Mouse (Mus musculus): Measurements from ENCODE around the gene Fgfbp3. TPM values are rescaled to one million over a fixed set of nuclear protein-coding genes. Genes with fewer than 3 reads are reported as not detected.

The Fgfbp3 gene
- polyA plus RNA-seq, 1 experiment from 2014 or later: 3.1 TPM

GRCm38 (mm10) chr19:36918441-36919301, 744 bp downstream of the Fgfbp3 start:
- Histone ChIP-seq H3K27me3 (ENCODE audit: control insufficient read depth, insufficient read depth, low read length) (no peaks in the 10 kb centered on the region), H3K9me3 (ENCODE audit: control insufficient read depth, low read length) (no peaks in the 10 kb centered on the region), H3K27ac (replicated peaks; ENCODE audit: low read depth, low read length) (peak overlapping the region; percentile 80), H3K4me1 (ENCODE audit: control insufficient read depth, insufficient read depth, low read length) (no peaks in the 10 kb centered on the region), H3K4me2 (ENCODE audit: low read depth, severe bottlenecking) (peak overlapping the region; percentile 73), H3K9ac (ENCODE audit: low read length) (peak overlapping the region; percentile 90), H3K4me3 (ENCODE audit: low read depth, low read length) (peak overlapping the region; percentile 87), H3K36me3 (ENCODE audit: control insufficient read depth, insufficient read depth, low read length) (no peaks in the 10 kb centered on the region)
- peak; percentile 87 for ATAC-seq (ENCODE audit: insufficient number of reproducible peaks, low FRiP score, low TSS enrichment, low read depth)
- DNase-seq (ENCODE audit: low spot score): peak; percentile 87
- under 1% methylated on average over 82 of the region's 85 CpGs for WGBS

GRCm38 (mm10) chr19:36916876-36917389, 2.5 kb downstream of the Fgfbp3 start:
- ATAC-seq (ENCODE audit: insufficient number of reproducible peaks, low FRiP score, low TSS enrichment, low read depth) (no peak), DNase-seq (ENCODE audit: low spot score) (no peak)
- H3K9ac ChIP-seq (ENCODE audit: low read length): no peak overlapping the region
- no peak overlapping the region for H3K4me3 ChIP-seq (ENCODE audit: low read depth, low read length)
- H3K27me3 ChIP-seq (ENCODE audit: control insufficient read depth, insufficient read depth, low read length): no peaks in the 10 kb centered on the region
- H3K36me3 ChIP-seq (ENCODE audit: control insufficient read depth, insufficient read depth, low read length): no peaks in the 10 kb centered on the region
- WGBS: 88% methylated on average over 1 of the region's 1 CpGs
- no peak overlapping the region for H3K4me2 ChIP-seq (ENCODE audit: low read depth, severe bottlenecking)
- no peak overlapping the region for H3K27ac ChIP-seq (replicated peaks; ENCODE audit: low read depth, low read length)
- no peaks in the 10 kb centered on the region for H3K9me3 ChIP-seq (ENCODE audit: control insufficient read depth, low read length)
- no peaks in the 10 kb centered on the region for H3K4me1 ChIP-seq (ENCODE audit: control insufficient read depth, insufficient read depth, low read length)

- no peak overlapping the region for H3K27ac ChIP-seq (replicated peaks; ENCODE audit: low read depth, low read length)
- H3K4me1 ChIP-seq (ENCODE audit: control insufficient read depth, insufficient read depth, low read length): no peaks in the 10 kb centered on the region
- 86% methylated on average over 4 of the region's 4 CpGs for WGBS
These were observed 3.2 kb downstream of the Fgfbp3 start for GRCm38 (mm10) chr19:36916206-36916605.

DNA sequence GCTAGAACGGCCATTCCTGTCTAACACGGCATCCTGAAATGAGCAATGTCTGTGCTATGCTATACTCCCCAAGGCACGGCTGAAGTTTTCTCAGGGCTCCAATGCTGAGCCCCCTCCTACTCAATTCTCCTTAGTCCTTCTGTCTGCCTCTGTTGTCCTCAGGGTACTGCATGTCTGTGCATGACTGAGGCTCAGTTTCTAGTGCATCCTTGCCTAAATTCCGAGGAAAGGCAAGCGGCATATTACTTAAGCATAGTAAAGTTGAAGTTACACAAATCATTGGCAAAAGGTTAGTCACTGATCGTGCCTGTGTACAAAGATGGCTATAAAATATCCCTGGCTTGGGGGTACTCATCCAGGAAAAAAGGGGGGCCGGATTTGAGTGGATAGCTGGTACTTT, 6.4 kb downstream of the Fgfbp3 start:
- DNase-seq (ENCODE audit: low spot score) (no peak), ATAC-seq (ENCODE audit: insufficient number of reproducible peaks, low FRiP score, low TSS enrichment, low read depth) (no peak)
- WGBS: 81% methylated on average over 7 of the region's 7 CpGs
- no peaks in the 10 kb centered on the region for H3K36me3 ChIP-seq (ENCODE audit: control insufficient read depth, insufficient read depth, low read length)
- no peaks in the 10 kb centered on the region for H3K27me3 ChIP-seq (ENCODE audit: control insufficient read depth, insufficient read depth, low read length)
- H3K9me3 ChIP-seq (ENCODE audit: control insufficient read depth, low read length): no peaks in the 10 kb centered on the region
- no peak overlapping the region for H3K4me3 ChIP-seq (ENCODE audit: low read depth, low read length)
- H3K9ac ChIP-seq (ENCODE audit: low read length): no peak overlapping the region
- H3K4me2 ChIP-seq (ENCODE audit: low read depth, severe bottlenecking): no peak overlapping the region
- H3K27ac ChIP-seq (replicated peaks; ENCODE audit: low read depth, low read length): no peak overlapping the region
- H3K4me1 ChIP-seq (ENCODE audit: control insufficient read depth, insufficient read depth, low read length): no peaks in the 10 kb centered on the region

More at GRCm38 (mm10) chr19:36916206-36916605, 3.2 kb downstream of the Fgfbp3 start:
- no peak overlapping the region for H3K4me3 ChIP-seq (ENCODE audit: low read depth, low read length)
- no peaks in the 10 kb centered on the region for H3K27me3 ChIP-seq (ENCODE audit: control insufficient read depth, insufficient read depth, low read length)
- H3K9me3 ChIP-seq (ENCODE audit: control insufficient read depth, low read length): no peaks in the 10 kb centered on the region
- ATAC-seq (ENCODE audit: insufficient number of reproducible peaks, low FRiP score, low TSS enrichment, low read depth) (no peak), DNase-seq (ENCODE audit: low spot score) (no peak)
- no peak overlapping the region for H3K9ac ChIP-seq (ENCODE audit: low read length)
- H3K36me3 ChIP-seq (ENCODE audit: control insufficient read depth, insufficient read depth, low read length): no peaks in the 10 kb centered on the region
- H3K4me2 ChIP-seq (ENCODE audit: low read depth, severe bottlenecking): no peak overlapping the region

DNA sequence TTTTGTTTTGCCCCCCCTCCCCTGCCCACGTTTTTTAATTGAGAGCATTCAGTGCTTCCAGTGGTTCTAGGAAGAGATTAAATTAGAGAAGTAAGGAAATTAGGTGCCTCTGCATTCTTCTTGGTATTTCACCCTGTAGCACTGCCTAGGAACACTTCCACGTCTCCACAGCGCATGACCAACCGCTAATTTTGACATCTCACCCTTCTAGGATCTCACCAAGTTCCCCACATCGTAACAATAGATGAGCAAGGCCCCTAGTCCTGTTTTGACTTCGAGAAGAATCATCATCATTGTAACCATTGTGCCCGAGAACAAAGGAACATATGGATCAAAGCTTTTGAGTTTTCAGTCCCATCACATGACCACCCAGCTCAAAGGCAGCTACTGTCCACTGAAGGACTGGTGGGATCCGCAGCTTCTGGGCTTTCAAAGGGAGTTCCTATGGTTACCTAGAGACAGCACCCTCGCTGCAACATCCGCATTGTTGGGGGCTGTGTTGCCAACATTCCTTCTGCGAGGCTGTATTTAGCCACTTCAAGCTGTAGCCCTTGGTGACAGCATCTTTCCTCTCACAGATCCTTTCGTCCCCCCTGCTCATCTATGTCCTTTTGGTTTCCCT, 8.9 kb downstream of the Fgfbp3 start:
- Histone ChIP-seq H3K4me3 (ENCODE audit: low read depth, low read length) (no peak overlapping the region), H3K27me3 (ENCODE audit: control insufficient read depth, insufficient read depth, low read length) (no peaks in the 10 kb centered on the region), H3K27ac (replicated peaks; ENCODE audit: low read depth, low read length) (no peak overlapping the region), H3K4me2 (ENCODE audit: low read depth, severe bottlenecking) (no peak overlapping the region), H3K9me3 (ENCODE audit: control insufficient read depth, low read length) (no peaks in the 10 kb centered on the region), H3K9ac (ENCODE audit: low read length) (no peak overlapping the region), H3K36me3 (ENCODE audit: control insufficient read depth, insufficient read depth, low read length) (no peaks in the 10 kb centered on the region), H3K4me1 (ENCODE audit: control insufficient read depth, insufficient read depth, low read length) (no peaks in the 10 kb centered on the region)
- WGBS: 57% methylated on average over 12 of the region's 12 CpGs
- ATAC-seq (ENCODE audit: insufficient number of reproducible peaks, low FRiP score, low TSS enrichment, low read depth) (no peak), DNase-seq (ENCODE audit: low spot score) (no peak)

GRCm38 (mm10) chr19:36909676-36910292, 9.6 kb downstream of the Fgfbp3 start:
- no peak for ATAC-seq (ENCODE audit: insufficient number of reproducible peaks, low FRiP score, low TSS enrichment, low read depth)
- DNase-seq (ENCODE audit: low spot score): peak; percentile 84
- Histone ChIP-seq H3K9ac (ENCODE audit: low read length) (no peak overlapping the region), H3K4me2 (ENCODE audit: low read depth, severe bottlenecking) (no peak overlapping the region), H3K9me3 (ENCODE audit: control insufficient read depth, low read length) (no peaks in the 10 kb centered on the region), H3K4me3 (ENCODE audit: low read depth, low read length) (no peak overlapping the region), H3K27me3 (ENCODE audit: control insufficient read depth, insufficient read depth, low read length) (no peaks in the 10 kb centered on the region), H3K27ac (replicated peaks; ENCODE audit: low read depth, low read length) (no peak overlapping the region), H3K36me3 (ENCODE audit: control insufficient read depth, insufficient read depth, low read length) (no peaks in the 10 kb centered on the region), H3K4me1 (ENCODE audit: control insufficient read depth, insufficient read depth, low read length) (no peaks in the 10 kb centered on the region)
- WGBS: 25% methylated on average over 9 of the region's 9 CpGs

- WGBS: 79% methylated on average over 3 of the region's 3 CpGs
- Histone ChIP-seq H3K27ac (replicated peaks; ENCODE audit: low read depth, low read length) (no peak overlapping the region), H3K9ac (ENCODE audit: low read length) (no peak overlapping the region), H3K4me1 (ENCODE audit: control insufficient read depth, insufficient read depth, low read length) (no peaks in the 10 kb centered on the region), H3K4me2 (ENCODE audit: low read depth, severe bottlenecking) (no peak overlapping the region), H3K4me3 (ENCODE audit: low read depth, low read length) (no peak overlapping the region), H3K9me3 (ENCODE audit: control insufficient read depth, low read length) (no peaks in the 10 kb centered on the region), H3K36me3 (ENCODE audit: control insufficient read depth, insufficient read depth, low read length) (no peaks in the 10 kb centered on the region), H3K27me3 (ENCODE audit: control insufficient read depth, insufficient read depth, low read length) (no peaks in the 10 kb centered on the region)
- DNase-seq (ENCODE audit: low spot score) (no peak), ATAC-seq (ENCODE audit: insufficient number of reproducible peaks, low FRiP score, low TSS enrichment, low read depth) (no peak)
These were observed 10.3 kb downstream of the Fgfbp3 start for GRCm38 (mm10) chr19:36909150-36909549.

DNA sequence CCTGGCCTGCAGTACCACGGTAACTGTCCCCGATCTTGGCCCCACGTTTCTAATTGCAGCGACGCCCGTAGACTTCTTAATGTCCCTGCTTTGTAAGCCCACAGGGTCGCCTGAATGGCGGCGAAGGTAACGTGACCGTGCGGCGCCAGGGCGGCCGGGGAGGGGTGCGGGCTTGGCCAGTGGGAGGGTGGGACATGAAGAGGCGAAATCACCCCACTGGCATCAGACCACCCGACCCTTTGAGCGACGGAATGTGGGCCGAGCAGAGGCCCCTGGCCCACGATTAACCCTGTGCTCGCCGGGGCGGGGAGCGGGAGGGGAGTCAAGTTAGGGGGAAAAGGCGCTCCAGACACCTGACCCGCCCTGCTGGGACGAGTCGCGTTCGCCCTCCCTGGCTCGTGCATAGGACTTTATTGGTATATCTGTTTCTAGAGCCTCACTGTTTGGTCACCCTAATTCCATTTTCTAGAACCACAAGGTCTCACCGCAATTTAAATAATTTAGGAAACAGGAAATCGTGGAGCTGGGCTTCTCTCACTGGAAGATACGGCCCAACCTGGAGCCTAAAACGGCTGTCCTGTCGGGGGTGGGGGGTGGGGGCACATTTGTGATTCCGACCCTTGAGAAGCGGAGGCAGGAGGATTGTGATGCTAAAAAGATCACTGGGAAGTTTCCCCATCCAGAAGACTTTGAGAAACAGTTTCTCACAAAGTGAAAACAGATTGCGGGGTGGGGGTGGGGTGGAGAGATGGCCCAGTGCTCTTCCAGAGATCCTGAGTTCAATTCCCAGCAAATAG, 15.0 kb downstream of the Fgfbp3 start:
- H3K4me1 ChIP-seq (ENCODE audit: control insufficient read depth, insufficient read depth, low read length): no peaks in the 10 kb centered on the region
- WGBS: 1% methylated on average over 41 of the region's 41 CpGs
- H3K4me3 ChIP-seq (ENCODE audit: low read depth, low read length): peak overlapping the region; percentile 43
- H3K27ac ChIP-seq (replicated peaks; ENCODE audit: low read depth, low read length): peak overlapping the region; percentile 62
- H3K36me3 ChIP-seq (ENCODE audit: control insufficient read depth, insufficient read depth, low read length): no peaks in the 10 kb centered on the region
- peak overlapping the region; percentile 70 for H3K9ac ChIP-seq (ENCODE audit: low read length)
- no peaks in the 10 kb centered on the region for H3K9me3 ChIP-seq (ENCODE audit: control insufficient read depth, low read length)
- ATAC-seq (ENCODE audit: insufficient number of reproducible peaks, low FRiP score, low TSS enrichment, low read depth) (peak; percentile 88), DNase-seq (ENCODE audit: low spot score) (peak; percentile 89)
- no peaks in the 10 kb centered on the region for H3K27me3 ChIP-seq (ENCODE audit: control insufficient read depth, insufficient read depth, low read length)
- peak overlapping the region; percentile 70 for H3K4me2 ChIP-seq (ENCODE audit: low read depth, severe bottlenecking)

Measured in limb, embryonic 11.5 days (tissue).